Mouse (Mus musculus) 416B (cell line): ENCODE measurements around the gene Vsig2.

ENCODE experiments used
- DNase-seq: peaks from one replicate; pipeline ENCODE4 v3.0.0; 2011; ENCODE audit warnings: low read depth

Gene Vsig2

DNA sequence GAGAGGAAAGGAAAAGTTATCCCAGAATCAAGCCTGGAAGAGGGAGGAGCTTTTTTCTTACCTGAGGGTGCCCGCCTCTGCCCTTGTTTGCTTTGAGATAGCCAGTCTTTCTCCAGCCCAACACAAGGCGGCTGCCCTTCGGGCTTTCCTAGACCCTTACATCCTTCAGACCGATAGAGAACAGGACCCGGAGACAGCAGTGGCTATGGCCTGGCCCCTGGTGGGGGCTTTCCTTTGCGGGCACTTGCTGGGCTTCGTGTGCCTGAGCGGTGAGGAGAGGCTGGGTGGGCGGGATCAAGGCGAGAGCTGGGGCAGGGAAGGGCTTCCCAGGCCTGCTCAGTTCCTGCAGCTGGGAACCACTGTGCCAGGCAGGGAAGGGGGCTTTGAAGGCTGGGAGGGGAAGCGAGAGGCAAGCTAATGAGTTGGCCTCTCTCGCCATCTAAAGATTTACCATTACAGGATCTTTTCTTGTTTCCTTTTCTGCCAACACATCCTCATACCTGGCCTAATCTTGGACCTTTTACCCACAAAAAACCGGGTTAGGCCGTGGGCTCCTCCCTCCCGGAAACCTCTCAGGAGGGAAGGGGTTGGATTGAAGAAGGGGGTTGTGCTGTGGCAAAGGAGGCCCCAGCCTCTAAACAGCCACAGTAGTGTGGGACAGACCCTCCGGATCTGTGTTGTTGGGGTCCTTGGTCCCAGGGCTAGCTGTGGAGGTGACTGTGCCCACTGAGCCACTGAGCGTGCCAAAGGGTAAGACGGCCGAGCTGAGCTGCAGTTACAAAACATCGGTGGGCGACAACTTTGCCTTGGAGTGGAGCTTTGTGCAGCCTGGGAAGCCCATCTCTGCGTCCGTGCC lies at the start of gene Vsig2:
Gene Vsig2 (plus strand): TSS at position 86 of the 856 bp plus-strand sequence.
- DNase-seq: no peak

GRCm38 (mm10) chr9:37489446-37490120 lies 49.5 kb upstream of the Vsig2 start:
- DNase-seq: peak; percentile 80

DNA sequence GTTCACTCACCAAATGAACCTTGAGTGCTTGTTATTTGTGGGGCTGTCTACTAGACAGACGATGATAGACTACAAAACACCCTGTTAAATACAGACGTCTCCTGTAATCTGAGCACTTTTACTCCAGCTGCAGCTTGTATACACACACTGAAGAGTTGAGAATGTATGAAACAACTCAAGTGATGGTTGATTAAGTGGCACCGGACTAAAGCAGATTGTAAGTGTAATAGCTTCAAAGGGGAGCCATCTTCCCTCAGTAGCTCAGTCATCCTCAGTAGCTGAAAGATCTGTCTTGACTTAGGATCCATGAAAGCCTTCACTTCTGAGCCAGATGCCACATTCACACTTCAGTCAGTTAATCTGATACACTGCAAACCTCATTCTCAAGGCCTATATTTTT lies 43.3 kb upstream of the Vsig2 start:
- no peak for DNase-seq

DNA sequence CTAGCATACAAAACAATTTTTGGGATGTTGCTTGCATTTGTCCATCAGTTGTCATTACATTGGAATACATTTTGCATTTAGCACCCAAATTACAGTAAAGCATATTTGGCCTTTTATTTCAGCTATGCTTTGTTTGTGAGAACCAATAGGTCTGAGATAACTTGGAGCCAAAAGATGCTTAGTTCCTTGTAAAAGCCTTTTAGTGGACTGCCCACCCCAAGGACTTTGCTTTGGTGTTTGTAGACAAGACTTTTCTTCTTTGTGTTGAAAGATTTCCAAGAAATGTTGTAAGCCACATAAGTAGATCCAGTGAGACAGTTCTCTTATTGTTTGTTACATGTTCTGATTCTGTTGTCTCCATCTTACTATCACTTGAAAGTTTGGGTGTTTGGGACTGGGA lies 42.7 kb upstream of the Vsig2 start:
- no peak for DNase-seq

DNA sequence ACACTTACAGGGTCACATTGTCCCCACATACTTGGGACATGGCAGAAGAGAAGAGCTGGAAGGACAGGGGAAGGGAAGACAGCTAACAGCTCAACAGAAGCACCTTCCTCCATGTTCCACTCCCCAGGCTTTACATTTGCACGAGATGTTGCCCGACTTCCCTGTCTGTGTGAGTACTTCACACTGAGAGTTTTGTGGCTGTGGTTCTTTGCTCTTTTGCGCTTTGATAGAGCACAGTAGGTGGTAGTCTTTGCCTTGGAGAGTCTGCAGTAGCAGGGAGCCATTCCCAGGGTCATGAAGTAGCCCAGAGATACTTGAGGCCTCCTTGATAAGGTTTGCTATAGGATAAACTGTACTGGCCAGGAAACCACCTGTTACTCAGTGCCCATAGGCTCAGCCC lies 38.9 kb upstream of the Vsig2 start:
- DNase-seq: no peak

GRCm38 (mm10) chr9:37501170-37501569 lies 37.9 kb upstream of the Vsig2 start:
- DNase-seq: no peak

DNA sequence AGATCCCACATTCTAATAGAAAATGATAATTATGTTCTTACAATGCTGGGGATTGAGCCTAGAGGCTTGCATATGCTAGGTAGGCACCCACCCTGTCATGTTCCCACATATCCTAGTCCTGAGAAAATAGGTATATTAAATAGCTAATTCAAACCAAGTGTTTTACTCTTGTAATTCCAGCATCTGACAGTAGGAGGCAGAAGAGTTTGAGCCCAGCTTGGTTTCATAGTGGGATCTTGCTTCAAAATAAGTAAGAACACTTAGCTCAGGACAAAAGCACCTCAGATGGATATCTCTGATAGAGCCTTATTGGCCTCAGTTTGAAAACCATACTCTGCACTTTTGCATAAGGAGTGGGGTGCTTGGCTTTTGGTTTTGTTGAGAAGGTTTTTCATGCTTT lies 34.7 kb upstream of the Vsig2 start:
- no peak for DNase-seq

DNA sequence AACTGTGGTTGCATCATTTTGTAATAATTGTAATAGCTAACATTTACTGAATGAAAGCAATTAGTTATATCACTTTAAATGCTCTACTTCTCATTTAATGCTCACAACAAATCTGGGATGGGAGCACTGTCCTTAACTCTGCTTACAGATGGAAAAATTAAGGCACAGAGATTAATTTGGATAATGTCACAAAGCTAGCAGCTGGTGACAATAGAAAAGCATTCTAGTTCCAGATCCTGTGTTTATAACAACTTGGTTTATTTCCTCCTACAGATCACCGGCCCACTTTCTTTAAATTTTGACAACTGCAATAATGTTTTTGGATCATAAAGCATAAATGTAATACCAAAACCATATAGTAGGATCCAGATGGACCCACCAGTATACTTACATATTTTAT lies 33.0 kb upstream of the Vsig2 start:
- DNase-seq: no peak

DNA sequence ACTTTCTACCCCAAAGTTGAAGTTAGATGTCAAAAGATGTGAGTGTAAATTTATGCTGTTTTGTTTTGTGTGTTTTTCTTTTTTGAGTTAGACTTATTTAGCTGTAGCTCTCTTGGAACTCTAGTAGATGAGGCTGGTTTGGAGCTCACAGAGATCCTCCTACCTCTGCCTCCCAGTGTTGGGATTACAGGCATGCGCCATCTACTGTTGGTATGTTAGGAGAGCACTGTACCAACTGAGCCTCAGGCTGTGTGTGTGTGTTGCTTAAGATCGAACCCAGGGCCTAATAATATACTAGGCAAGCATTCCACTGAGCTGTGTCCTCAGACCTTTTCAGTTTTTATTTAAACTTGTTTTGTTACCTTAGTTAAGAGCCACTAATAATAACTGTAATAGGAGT lies 27.0 kb upstream of the Vsig2 start:
- peak; percentile 61 for DNase-seq

DNA sequence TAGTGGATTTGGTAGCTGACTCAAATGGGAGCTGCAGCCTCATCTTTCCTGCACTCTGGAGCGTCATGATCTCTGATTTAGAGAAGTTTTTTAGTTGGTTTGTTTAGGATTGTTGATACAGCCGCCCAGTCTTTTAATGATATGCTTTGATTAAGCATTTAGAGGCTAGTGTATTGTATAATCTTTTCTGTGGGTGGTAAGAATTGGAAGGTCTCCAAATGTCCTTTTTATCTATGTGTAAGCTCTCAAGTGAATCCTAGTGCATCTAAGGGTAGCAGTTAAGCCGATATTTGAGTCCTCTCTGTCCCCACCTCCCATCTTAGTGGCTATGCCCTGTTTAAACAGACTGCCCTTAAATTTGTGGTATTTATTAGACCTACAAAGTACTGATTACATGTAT lies 24.6 kb upstream of the Vsig2 start:
- DNase-seq: no peak

DNA sequence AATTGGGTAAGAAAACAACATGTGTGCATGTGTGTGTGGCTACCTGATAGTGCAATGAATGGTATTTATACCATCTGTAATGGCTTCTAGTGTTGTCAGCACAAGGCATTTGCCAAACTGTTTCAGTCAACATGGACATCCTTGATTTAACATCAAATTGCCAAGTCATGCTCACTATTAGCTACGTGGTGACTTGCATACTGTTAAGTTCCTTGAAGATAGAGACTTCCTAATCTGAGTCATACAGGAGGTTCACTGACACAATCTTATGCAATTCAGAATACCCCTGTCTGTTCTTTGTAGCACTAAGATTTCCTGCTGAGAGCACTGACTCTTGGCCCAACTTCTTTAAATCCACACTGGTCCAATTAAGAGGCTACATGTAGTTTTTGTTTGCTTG lies 21.6 kb upstream of the Vsig2 start:
- DNase-seq: peak; percentile 95

GRCm38 (mm10) chr9:37518991-37519390 lies 20.1 kb upstream of the Vsig2 start:
- no peak for DNase-seq

- DNase-seq: no peak
These were observed 19.1 kb upstream of the Vsig2 start for GRCm38 (mm10) chr9:37519995-37520394.

DNA sequence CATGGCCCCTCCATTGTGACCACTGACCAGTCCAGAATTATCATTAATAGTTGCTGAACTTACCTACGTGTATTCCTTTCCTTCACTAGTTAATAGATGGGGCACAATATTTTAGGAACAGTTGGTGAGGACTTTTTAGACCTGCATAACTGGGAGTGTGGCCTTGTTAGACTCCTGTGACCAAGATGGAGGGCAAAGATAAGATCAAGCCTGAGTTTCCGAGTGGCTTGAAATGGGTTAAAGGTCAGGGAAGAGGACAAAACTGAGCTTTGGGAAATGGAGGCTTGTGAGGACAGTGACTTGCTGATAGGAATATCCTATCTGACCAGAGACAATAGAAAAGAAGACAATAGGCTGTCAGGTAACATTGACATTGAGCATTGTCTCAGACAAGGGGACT lies 13.6 kb upstream of the Vsig2 start:
- no peak for DNase-seq

DNA sequence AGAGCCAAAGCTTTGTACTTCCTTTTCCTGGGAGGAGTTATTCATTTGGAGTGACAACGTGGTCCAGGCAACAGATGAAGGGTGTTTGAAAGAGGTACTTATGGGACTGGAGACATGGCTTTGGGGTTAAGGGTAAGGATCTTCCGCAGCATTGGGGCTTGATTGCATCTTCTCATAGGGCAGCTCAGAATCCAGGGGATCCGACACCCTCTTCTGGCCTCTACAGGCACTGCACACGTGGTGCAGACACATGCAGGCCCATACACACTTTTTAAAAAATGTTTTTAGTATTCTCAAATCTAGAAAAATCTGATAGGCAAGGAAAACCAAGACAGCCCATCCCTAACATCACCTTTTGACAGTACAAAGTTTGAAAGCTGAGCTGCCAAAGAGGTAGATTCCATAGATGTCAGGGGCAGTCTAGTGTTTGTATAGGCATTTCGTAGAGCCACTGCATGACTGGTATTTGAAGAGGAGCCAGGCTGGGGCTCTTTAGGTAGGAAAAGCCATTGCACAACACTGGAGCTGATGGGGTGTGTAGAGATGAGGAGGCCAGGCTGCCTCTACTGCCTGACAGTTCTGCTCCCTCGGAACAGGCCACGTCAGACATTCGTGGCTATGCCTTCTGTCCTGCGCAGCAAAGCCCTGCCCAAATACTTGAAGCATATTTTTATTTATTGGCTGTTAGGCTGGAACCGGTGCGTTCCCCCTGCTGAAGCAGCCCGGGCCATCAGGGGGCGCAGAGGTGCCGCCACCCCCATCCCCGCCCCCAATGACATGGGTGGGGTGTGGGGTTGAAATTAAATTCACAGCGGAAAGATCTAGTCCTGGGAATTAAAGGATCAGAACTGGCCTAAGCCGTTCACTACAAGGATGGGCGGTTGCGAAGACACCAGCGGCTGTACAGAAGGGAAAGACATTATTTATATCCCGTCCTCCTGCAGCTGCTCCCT lies 12.3 kb upstream of the Vsig2 start:
- peak; percentile 79 for DNase-seq

DNA sequence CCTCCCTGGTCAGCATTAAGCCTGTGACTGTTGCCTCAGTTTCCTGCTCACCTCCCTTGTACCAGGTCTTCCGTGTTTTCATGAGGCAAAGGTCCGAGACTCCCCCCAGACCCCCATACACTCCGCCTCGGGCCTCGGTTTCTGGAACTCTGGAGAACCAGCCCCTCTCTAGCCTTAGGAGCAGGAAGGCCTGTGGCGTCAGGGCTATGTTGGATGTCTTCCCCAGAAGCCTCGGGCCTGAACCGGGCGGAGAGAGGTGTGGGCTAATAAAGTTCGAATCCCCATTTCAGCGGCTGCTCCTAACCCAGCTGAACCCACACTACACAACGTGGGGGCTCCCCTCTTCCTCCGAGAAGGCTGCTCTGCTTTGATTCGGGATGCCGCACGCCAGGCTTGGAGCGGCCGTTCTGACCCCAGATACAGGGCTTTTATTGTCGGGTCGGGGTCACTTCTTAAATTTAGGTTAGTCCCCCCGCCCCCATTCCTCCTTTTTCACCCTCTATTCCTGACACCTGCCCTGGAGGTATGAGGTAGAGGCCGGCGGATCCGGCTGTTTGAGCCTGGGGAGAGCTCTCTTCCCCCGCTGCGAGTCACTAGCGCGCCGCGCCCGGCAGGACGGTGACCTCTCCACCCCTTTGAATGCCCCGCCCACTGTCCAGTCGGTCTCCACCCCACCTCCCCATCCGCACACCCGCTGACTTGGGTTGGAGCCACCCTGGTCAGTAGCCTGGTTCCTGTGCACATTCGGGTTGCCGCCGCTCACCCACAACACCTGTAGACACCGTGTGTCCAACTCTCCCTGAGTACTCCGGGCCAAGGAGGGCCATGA lies 11.4 kb upstream of the Vsig2 start, which contains the start of gene Esam:
Gene Esam (plus strand): TSS at position 683 of the 829 bp plus-strand sequence.
- peak; percentile 86 for DNase-seq

GRCm38 (mm10) chr9:37528225-37528970 lies 10.7 kb upstream of the Vsig2 start:
- DNase-seq: peak; percentile 25

- DNase-seq: peak; percentile 92
These were observed 8.8 kb upstream of the Vsig2 start for GRCm38 (mm10) chr9:37530031-37530887.

DNA sequence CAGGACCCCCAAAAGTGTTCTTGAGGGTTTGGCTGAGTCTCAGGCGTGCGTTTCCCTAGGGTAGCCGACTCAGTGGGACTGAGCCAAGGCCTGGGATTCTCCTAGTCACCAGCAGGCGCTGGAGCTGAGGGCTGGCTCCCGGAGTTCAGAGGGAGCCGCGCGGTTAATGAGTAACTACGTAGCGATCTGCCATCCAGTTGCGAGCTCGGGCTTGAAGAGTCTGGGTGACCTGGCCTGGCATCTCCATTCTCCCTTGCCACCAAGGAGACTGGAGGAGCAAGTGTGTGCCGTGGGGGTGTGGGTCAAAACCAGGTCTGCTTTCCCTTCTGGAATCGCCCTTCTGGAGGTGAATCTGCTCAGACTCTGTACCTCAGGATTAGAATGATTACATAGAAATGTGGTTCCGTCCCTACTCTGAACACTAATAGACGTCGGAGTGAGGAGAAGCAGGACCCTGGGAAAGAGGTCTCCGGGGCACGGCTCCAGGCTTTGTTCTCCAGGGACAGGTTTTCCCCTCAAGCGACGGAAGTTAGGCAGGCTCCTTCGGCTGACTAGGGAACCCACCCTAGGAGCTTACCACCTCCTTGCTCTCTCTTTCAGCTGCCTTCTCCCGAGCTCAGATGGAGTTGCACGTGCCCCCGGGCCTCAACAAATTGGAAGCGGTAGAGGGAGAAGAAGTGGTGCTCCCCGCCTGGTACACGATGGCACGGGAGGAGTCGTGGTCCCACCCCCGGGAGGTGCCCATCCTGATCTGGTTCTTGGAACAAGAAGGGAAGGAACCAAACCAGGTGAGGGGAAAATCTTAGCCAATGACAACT lies 8.0 kb upstream of the Vsig2 start:
- DNase-seq: peak; percentile 67
